Mouse (Mus musculus) MEL (cell line): ENCODE data around the gene Ddx49. TPM values are rescaled to one million over a fixed set of nuclear protein-coding genes. Genes with fewer than 3 reads are reported as not detected.

Experiments
- DNase-seq: peaks from one replicate; pipeline ENCODE4 v3.0.0; 2011; ENCODE audit warnings: low read depth, low spot score
- H3K27ac ChIP-seq: 2 replicates; pipeline ENCODE4 v1.5.1; 2012; ENCODE audit warnings: low read depth, mild to moderate bottlenecking, control low read depth, low read length, moderate library complexity; ENCODE audit not compliant: control insufficient read depth
- H3K27me3 ChIP-seq, 2 experiments: fragments of 150-350 bp in 1 of 2; sonication (generic) in 1 of 2; 2 replicates each; pipeline ENCODE4 v1.6.1; 2012; ENCODE audit warnings: low read length in 2 of 2, mild to moderate bottlenecking in 2 of 2, improper control_type of control experiment in 1 of 2, moderate library complexity in 1 of 2; ENCODE audit not compliant: insufficient read depth in 2 of 2, control insufficient read depth in 1 of 2
- H3K36me3 ChIP-seq, 2 experiments: 2 replicates each; pipeline ENCODE4 v1.6.1; 2012 to 2014; ENCODE audit warnings: low read length in 2 of 2, improper control_type of control experiment in 1 of 2, inconsistent platforms in 1 of 2, mild to moderate bottlenecking in 1 of 2; ENCODE audit not compliant: insufficient read depth in 2 of 2, control insufficient read depth in 1 of 2
- H3K4me1 ChIP-seq, 2 experiments: fragments of 150-350 bp in 1 of 2; sonication (generic) in 1 of 2; 2 replicates each; pipeline ENCODE4 v1.6.1; 2012; ENCODE audit warnings: low read length in 2 of 2, improper control_type of control experiment in 1 of 2, mild to moderate bottlenecking in 1 of 2; ENCODE audit not compliant: insufficient read depth in 2 of 2, control insufficient read depth in 1 of 2
- H3K4me3 ChIP-seq, 2 experiments: fragments of 150-350 bp in 1 of 2; sonication (generic) in 1 of 2; 2 replicates each; pipeline ENCODE4 v1.5.1; 2012; ENCODE audit warnings: low read depth in 2 of 2, low read length in 2 of 2, mild to moderate bottlenecking in 2 of 2, moderate library complexity in 2 of 2, control low read depth in 1 of 2, improper control_type of control experiment in 1 of 2; ENCODE audit not compliant: control insufficient read depth in 1 of 2, insufficient read depth in 1 of 2
- H3K79me2 ChIP-seq: 2 replicates; pipeline ENCODE4 v1.6.1; 2012; ENCODE audit warnings: mild to moderate bottlenecking, low read length, moderate library complexity; ENCODE audit not compliant: control insufficient read depth, poor library complexity, insufficient read depth
- H3K9ac ChIP-seq: 2 replicates; pipeline ENCODE4 v1.6.1; 2012; ENCODE audit warnings: low read depth, mild to moderate bottlenecking, control low read depth, low read length, moderate library complexity; ENCODE audit not compliant: control insufficient read depth, poor library complexity, severe bottlenecking
- H3K9me3 ChIP-seq: fragments of 150-350 bp; sonication (generic); replicated peaks from 2 replicates; pipeline ENCODE4 v1.6.1; 2012; ENCODE audit warnings: mild to moderate bottlenecking, low read length, improper control_type of control experiment, moderate library complexity; ENCODE audit not compliant: insufficient read depth
- BHLHE40 ChIP-seq: IDR thresholded peaks from 2 replicates; pipeline ENCODE4 v1.6.1; 2012; ENCODE audit warnings: low read depth, mild to moderate bottlenecking, inconsistent platforms, low read length, improper control_type of control experiment, borderline replicate concordance
- CHD2 ChIP-seq: IDR thresholded peaks from 2 replicates; pipeline ENCODE4 v1.6.1; 2011; ENCODE audit warnings: low read length, improper control_type of control experiment
- CTCF ChIP-seq, 3 experiments: IDR thresholded peaks in 2 of 3; conservative IDR thresholded peaks in 1 of 3; 2 replicates each; pipeline ENCODE4 v1.5.1; 2011 to 2012; ENCODE audit warnings: low read length in 3 of 3, low read depth in 2 of 3, mild to moderate bottlenecking in 2 of 3, improper control_type of control experiment in 1 of 3, inconsistent platforms in 1 of 3, mixed read lengths in 1 of 3, moderate library complexity in 1 of 3; ENCODE audit not compliant: control insufficient read depth in 1 of 3, insufficient read depth in 1 of 3, poor library complexity in 1 of 3, severe bottlenecking in 1 of 3
- E2F4 ChIP-seq: IDR thresholded peaks from 2 replicates; pipeline ENCODE4 v1.6.1; 2011; ENCODE audit warnings: low read depth, low read length, improper control_type of control experiment, borderline replicate concordance
- EP300 ChIP-seq, 2 experiments: IDR thresholded peaks; 2 replicates each; pipeline ENCODE4 v1.6.1; 2011; ENCODE audit warnings: improper control_type of control experiment in 2 of 2, low read length in 2 of 2, low read depth in 1 of 2, mild to moderate bottlenecking in 1 of 2
- ETS1 ChIP-seq: IDR thresholded peaks from 2 replicates; pipeline ENCODE4 v1.6.1; 2012; ENCODE audit warnings: low read depth, mild to moderate bottlenecking, inconsistent platforms, low read length, improper control_type of control experiment, moderate library complexity
- GABPA ChIP-seq: IDR thresholded peaks from 2 replicates; pipeline ENCODE4 v1.6.1; 2012; ENCODE audit warnings: low read depth, mild to moderate bottlenecking, inconsistent platforms, low read length, improper control_type of control experiment, moderate library complexity
- GATA1 ChIP-seq: IDR thresholded peaks from 2 replicates; pipeline ENCODE4 v1.6.1; 2011; ENCODE audit warnings: low read depth, low read length, improper control_type of control experiment
- HCFC1 ChIP-seq: IDR thresholded peaks from 2 replicates; pipeline ENCODE4 v1.6.1; 2012; ENCODE audit warnings: low read depth, mild to moderate bottlenecking, inconsistent platforms, low read length, improper control_type of control experiment, moderate library complexity
- KAT2A ChIP-seq: conservative IDR thresholded peaks from 2 replicates; pipeline ENCODE4 v1.6.1; 2012; ENCODE audit warnings: low read depth, low read length, improper control_type of control experiment, inconsistent platforms
- MAX ChIP-seq: IDR thresholded peaks from 2 replicates; pipeline ENCODE4 v1.6.1; 2011; ENCODE audit warnings: low read length, improper control_type of control experiment
- MAZ ChIP-seq: IDR thresholded peaks from 2 replicates; pipeline ENCODE4 v1.6.1; 2012; ENCODE audit warnings: low read depth, mild to moderate bottlenecking, inconsistent platforms, low read length, improper control_type of control experiment
- MXI1 ChIP-seq: IDR thresholded peaks from 2 replicates; pipeline ENCODE4 v1.6.1; 2011; ENCODE audit warnings: mild to moderate bottlenecking, low read depth, low read length, improper control_type of control experiment
- MYC ChIP-seq: IDR thresholded peaks from 2 replicates; pipeline ENCODE4 v1.6.1; 2011; ENCODE audit warnings: low read depth, mild to moderate bottlenecking, low read length, improper control_type of control experiment, moderate library complexity
- NELFE ChIP-seq: IDR thresholded peaks from 2 replicates; pipeline ENCODE4 v1.6.1; 2011; ENCODE audit warnings: low read depth, low read length, improper control_type of control experiment
- NRF1 ChIP-seq: IDR thresholded peaks from 2 replicates; pipeline ENCODE4 v1.6.1; 2014; ENCODE audit warnings: low read depth, mild to moderate bottlenecking, inconsistent platforms, low read length, improper control_type of control experiment, moderate library complexity; ENCODE audit not compliant: poor library complexity, insufficient read depth, severe bottlenecking
- POLR2A ChIP-seq, 2 experiments: IDR thresholded peaks; 2 replicates each; pipeline ENCODE4 v1.6.1; 2011 to 2012; ENCODE audit warnings: low read length in 2 of 2, mild to moderate bottlenecking in 2 of 2, control low read depth in 1 of 2, improper control_type of control experiment in 1 of 2, low read depth in 1 of 2, moderate library complexity in 1 of 2; ENCODE audit not compliant: control insufficient read depth in 1 of 2, insufficient read depth in 1 of 2, poor library complexity in 1 of 2
- POLR2AphosphoS2 ChIP-seq: IDR thresholded peaks from 2 replicates; pipeline ENCODE4 v1.6.1; 2011; ENCODE audit warnings: low read length, improper control_type of control experiment
- RCOR1 ChIP-seq: IDR thresholded peaks from 2 replicates; pipeline ENCODE4 v1.6.1; 2012; ENCODE audit warnings: low read depth, mild to moderate bottlenecking, inconsistent platforms, low read length, improper control_type of control experiment
- TBP ChIP-seq: IDR thresholded peaks from 2 replicates; pipeline ENCODE4 v1.8.0; 2011; ENCODE audit warnings: low read depth, low read length, improper control_type of control experiment
- TCF12 ChIP-seq: IDR thresholded peaks from 2 replicates; pipeline ENCODE4 v1.6.1; 2014; ENCODE audit warnings: low read depth, mild to moderate bottlenecking, inconsistent platforms, low read length, improper control_type of control experiment, moderate library complexity
- USF2 ChIP-seq, 2 experiments: IDR thresholded peaks; 2 replicates each; pipeline ENCODE4 v1.6.1; 2011 to 2012; ENCODE audit warnings: improper control_type of control experiment in 2 of 2, low read length in 2 of 2, borderline replicate concordance in 1 of 2, inconsistent platforms in 1 of 2, low read depth in 1 of 2, mild to moderate bottlenecking in 1 of 2; ENCODE audit not compliant: insufficient read depth in 1 of 2
- polyA plus RNA-seq, 2 experiments: library from polyadenylated mRNA; stranded (reverse) in 1 of 2; unstranded in 1 of 2; fragments of >175 nt in 1 of 2; fragments of >200 nt in 1 of 2; gene quantifications; 2 replicates each; pipeline versions ENCODE4 v1.2.1 to v1.2.4; 2012; ENCODE audit warnings: low replicate concordance in 2 of 2, low read depth in 1 of 2; ENCODE audit not compliant: insufficient read length in 2 of 2, insufficient read depth in 1 of 2, missing spikeins in 1 of 2
- total RNA-seq: library from RNA; depleted of rRNA; stranded (reverse); fragments of 300-350 nt; gene quantifications from 2 replicates; pipeline ENCODE4 v1.2.3, GENCODE M21; 2012

Ddx49 gene
- total and polyA plus RNA-seq, 3 experiments, result 102 to 116 TPM; not detected in 1

GRCm38 (mm10) chr8:70329835-70330740 is 27.8 kb upstream of the Ddx49 start:
- DNase-seq, result no peak
- TF ChIP-seq TCF12 (no peak), POLR2AphosphoS2 (peak; percentile 33; the same call in 1 of the 2 replicates)
- Histone ChIP-seq H3K4me1 (peaks cover 13% of the 10 kb centered on the region in 2 experiments), H3K27ac (no peak overlapping the region), H3K9me3 (no peaks in the 10 kb centered on the region), H3K9ac (no peak overlapping the region), H3K27me3 (no peaks in the 10 kb centered on the region), H3K36me3 (peaks cover 10 to 12% of the 10 kb centered on the region in 2 experiments), H3K4me3 (no peak overlapping the region), H3K79me2 (no peaks in the 10 kb centered on the region)

GRCm38 (mm10) chr8:70329124-70329834 is 27.0 kb upstream of the Ddx49 start, which contains the start of gene Gdf1:
Gdf1 (plus strand) TSS chr8:70329817.
- H3K27me3 ChIP-seq, result no peaks in the 10 kb centered on the region
- H3K79me2 ChIP-seq, result no peaks in the 10 kb centered on the region
- H3K4me3 ChIP-seq, result no peak within 1 kb of the TSS
- H3K9ac ChIP-seq, result no peak within 1 kb of the TSS; the same call in 1 of the 2 replicates
- H3K36me3 ChIP-seq, result peaks cover 10% of the 10 kb centered on the region in 2 experiments
- no peak for DNase-seq
- peak within 1 kb of the TSS; percentile 78 for H3K27ac ChIP-seq
- peaks cover 13% of the 10 kb centered on the region in 2 experiments for H3K4me1 ChIP-seq
- H3K9me3 ChIP-seq, result no peaks in the 10 kb centered on the region
- TF ChIP-seq KAT2A (no peak), MYC (no peak), HCFC1 (no peak), GABPA (no peak), POLR2A (IDR thresholded peaks at IDR 0.05; ENCODE audit: control insufficient read depth in 1 of 2, insufficient read depth in 1 of 2, low read depth in 1 of 2, low read length in 2 of 2, poor library complexity in 1 of 2) (0 out of 4 replicates have a peak, but pooled peaks of 1 of the 2 experiments have one; percentile 27)

- Histone ChIP-seq H3K4me3 (no peak overlapping the region), H3K79me2 (no peaks in the 10 kb centered on the region), H3K9me3 (no peaks in the 10 kb centered on the region), H3K9ac (peak overlapping the region; percentile 35; the same call in 1 of the 2 replicates), H3K27me3 (no peaks in the 10 kb centered on the region), H3K27ac (peak overlapping the region; percentile 78), H3K4me1 (peaks cover 13% of the 10 kb centered on the region in 2 experiments), H3K36me3 (peaks cover 2 to 10% of the 10 kb centered on the region in 2 experiments)
- DNase-seq, result peak; percentile 95
- TF ChIP-seq MAX, result peak; percentile 84
- TF ChIP-seq MAZ, result 0 out of 2 replicates have a peak, but pooled peaks have one; percentile 9
- TF ChIP-seq MYC, result peak; percentile 86
- 0 out of 2 replicates have a peak, but pooled peaks have one; percentile 33 for TF ChIP-seq E2F4
- no peak; the same call in 1 of the 2 replicates for TF ChIP-seq CHD2
- peak; percentile 78 for TF ChIP-seq MXI1
- no peak for TF ChIP-seq NELFE
- TF ChIP-seq GATA1, result peak; percentile 97
- TF ChIP-seq TBP, result peak; percentile 90
- peak; percentile 94 for TF ChIP-seq ETS1
- peak; percentile 81 for TF ChIP-seq RCOR1
- TF ChIP-seq EP300 (IDR thresholded peaks at IDR 0.05; ENCODE audit: low read depth in 1 of 2, low read length in 2 of 2), result peak; percentile 95 to 97
- peak; percentile 58; the same call in 1 of the 2 replicates for TF ChIP-seq POLR2AphosphoS2
- no peak for TF ChIP-seq CTCF (IDR thresholded peaks at IDR 0.05 in 2 of 3, conservative IDR thresholded peaks at IDR 0.05 in 1 of 3; ENCODE audit: control insufficient read depth in 1 of 3, insufficient read depth in 1 of 3, low read depth in 2 of 3, low read length in 3 of 3, poor library complexity in 1 of 3, severe bottlenecking in 1 of 3)
- no peak for TF ChIP-seq USF2 (IDR thresholded peaks at IDR 0.05; ENCODE audit: borderline replicate concordance in 1 of 2, insufficient read depth in 1 of 2, low read depth in 1 of 2, low read length in 2 of 2)
- peak; percentile 64; the same call in 1 of the 2 replicates for TF ChIP-seq BHLHE40
- TF ChIP-seq NRF1, result no peak
Measured at GRCm38 (mm10) chr8:70327512-70327911, 25.2 kb upstream of the Ddx49 start.
